Mouse (Mus musculus) MEL (cell line): ENCODE results near the gene Cyp4b1. TPM values are rescaled to one million over a fixed set of nuclear protein-coding genes. Genes with fewer than 3 reads are reported as not detected.

Source experiments
- DNase-seq: peaks from one replicate; pipeline ENCODE4 v3.0.0; 2011; ENCODE audit warnings: low read depth, low spot score
- H3K27ac ChIP-seq: 2 replicates; pipeline ENCODE4 v1.5.1; 2012; ENCODE audit warnings: low read depth, mild to moderate bottlenecking, control low read depth, low read length, moderate library complexity; ENCODE audit not compliant: control insufficient read depth
- H3K27me3 ChIP-seq, 2 experiments: fragments of 150-350 bp in 1 of 2; sonication (generic) in 1 of 2; 2 replicates each; pipeline ENCODE4 v1.6.1; 2012; ENCODE audit warnings: low read length in 2 of 2, mild to moderate bottlenecking in 2 of 2, improper control_type of control experiment in 1 of 2, moderate library complexity in 1 of 2; ENCODE audit not compliant: insufficient read depth in 2 of 2, control insufficient read depth in 1 of 2
- H3K36me3 ChIP-seq, 2 experiments: 2 replicates each; pipeline ENCODE4 v1.6.1; 2012 to 2014; ENCODE audit warnings: low read length in 2 of 2, improper control_type of control experiment in 1 of 2, inconsistent platforms in 1 of 2, mild to moderate bottlenecking in 1 of 2; ENCODE audit not compliant: insufficient read depth in 2 of 2, control insufficient read depth in 1 of 2
- H3K4me1 ChIP-seq, 2 experiments: fragments of 150-350 bp in 1 of 2; sonication (generic) in 1 of 2; 2 replicates each; pipeline ENCODE4 v1.6.1; 2012; ENCODE audit warnings: low read length in 2 of 2, improper control_type of control experiment in 1 of 2, mild to moderate bottlenecking in 1 of 2; ENCODE audit not compliant: insufficient read depth in 2 of 2, control insufficient read depth in 1 of 2
- H3K4me3 ChIP-seq, 2 experiments: fragments of 150-350 bp in 1 of 2; sonication (generic) in 1 of 2; 2 replicates each; pipeline ENCODE4 v1.5.1; 2012; ENCODE audit warnings: low read depth in 2 of 2, low read length in 2 of 2, mild to moderate bottlenecking in 2 of 2, moderate library complexity in 2 of 2, control low read depth in 1 of 2, improper control_type of control experiment in 1 of 2; ENCODE audit not compliant: control insufficient read depth in 1 of 2, insufficient read depth in 1 of 2
- H3K79me2 ChIP-seq: 2 replicates; pipeline ENCODE4 v1.6.1; 2012; ENCODE audit warnings: mild to moderate bottlenecking, low read length, moderate library complexity; ENCODE audit not compliant: control insufficient read depth, poor library complexity, insufficient read depth
- H3K9ac ChIP-seq: 2 replicates; pipeline ENCODE4 v1.6.1; 2012; ENCODE audit warnings: low read depth, mild to moderate bottlenecking, control low read depth, low read length, moderate library complexity; ENCODE audit not compliant: control insufficient read depth, poor library complexity, severe bottlenecking
- H3K9me3 ChIP-seq: fragments of 150-350 bp; sonication (generic); replicated peaks from 2 replicates; pipeline ENCODE4 v1.6.1; 2012; ENCODE audit warnings: mild to moderate bottlenecking, low read length, improper control_type of control experiment, moderate library complexity; ENCODE audit not compliant: insufficient read depth
- BHLHE40 ChIP-seq: IDR thresholded peaks from 2 replicates; pipeline ENCODE4 v1.6.1; 2012; ENCODE audit warnings: low read depth, mild to moderate bottlenecking, inconsistent platforms, low read length, improper control_type of control experiment, borderline replicate concordance
- HCFC1 ChIP-seq: IDR thresholded peaks from 2 replicates; pipeline ENCODE4 v1.6.1; 2012; ENCODE audit warnings: low read depth, mild to moderate bottlenecking, inconsistent platforms, low read length, improper control_type of control experiment, moderate library complexity
- KAT2A ChIP-seq: conservative IDR thresholded peaks from 2 replicates; pipeline ENCODE4 v1.6.1; 2012; ENCODE audit warnings: low read depth, low read length, improper control_type of control experiment, inconsistent platforms
- MAX ChIP-seq: IDR thresholded peaks from 2 replicates; pipeline ENCODE4 v1.6.1; 2011; ENCODE audit warnings: low read length, improper control_type of control experiment
- MXI1 ChIP-seq: IDR thresholded peaks from 2 replicates; pipeline ENCODE4 v1.6.1; 2011; ENCODE audit warnings: mild to moderate bottlenecking, low read depth, low read length, improper control_type of control experiment
- MYB ChIP-seq: IDR thresholded peaks from 2 replicates; pipeline ENCODE4 v1.6.1; 2011; ENCODE audit warnings: mild to moderate bottlenecking, low read depth, low read length, improper control_type of control experiment
- POLR2A ChIP-seq, 2 experiments: IDR thresholded peaks; 2 replicates each; pipeline ENCODE4 v1.6.1; 2011 to 2012; ENCODE audit warnings: low read length in 2 of 2, mild to moderate bottlenecking in 2 of 2, control low read depth in 1 of 2, improper control_type of control experiment in 1 of 2, low read depth in 1 of 2, moderate library complexity in 1 of 2; ENCODE audit not compliant: control insufficient read depth in 1 of 2, insufficient read depth in 1 of 2, poor library complexity in 1 of 2
- RCOR1 ChIP-seq: IDR thresholded peaks from 2 replicates; pipeline ENCODE4 v1.6.1; 2012; ENCODE audit warnings: low read depth, mild to moderate bottlenecking, inconsistent platforms, low read length, improper control_type of control experiment
- SMC3 ChIP-seq: IDR thresholded peaks from 2 replicates; pipeline ENCODE4 v1.6.1; 2011; ENCODE audit warnings: low read depth, low read length, improper control_type of control experiment
- TAL1 ChIP-seq: IDR thresholded peaks from 2 replicates; pipeline ENCODE4 v1.6.1; 2012; ENCODE audit warnings: mild to moderate bottlenecking, inconsistent platforms, low read length, moderate library complexity, mixed read lengths
- USF2 ChIP-seq, 2 experiments: IDR thresholded peaks; 2 replicates each; pipeline ENCODE4 v1.6.1; 2011 to 2012; ENCODE audit warnings: improper control_type of control experiment in 2 of 2, low read length in 2 of 2, borderline replicate concordance in 1 of 2, inconsistent platforms in 1 of 2, low read depth in 1 of 2, mild to moderate bottlenecking in 1 of 2; ENCODE audit not compliant: insufficient read depth in 1 of 2
- ZC3H11A ChIP-seq: IDR thresholded peaks from 2 replicates; pipeline ENCODE4 v1.6.1; 2012; ENCODE audit warnings: low read depth, mild to moderate bottlenecking, inconsistent platforms, low read length, improper control_type of control experiment
- ZMIZ1 ChIP-seq: IDR thresholded peaks from 2 replicates; pipeline ENCODE4 v1.6.1; 2012; ENCODE audit warnings: low read depth, mild to moderate bottlenecking, inconsistent platforms, low read length, improper control_type of control experiment, moderate library complexity
- polyA plus RNA-seq, 2 experiments: library from polyadenylated mRNA; stranded (reverse) in 1 of 2; unstranded in 1 of 2; fragments of >175 nt in 1 of 2; fragments of >200 nt in 1 of 2; gene quantifications; 2 replicates each; pipeline versions ENCODE4 v1.2.1 to v1.2.4; 2012; ENCODE audit warnings: low replicate concordance in 2 of 2, low read depth in 1 of 2; ENCODE audit not compliant: insufficient read length in 2 of 2, insufficient read depth in 1 of 2, missing spikeins in 1 of 2
- total RNA-seq: library from RNA; depleted of rRNA; stranded (reverse); fragments of 300-350 nt; gene quantifications from 2 replicates; pipeline ENCODE4 v1.2.3, GENCODE M21; 2012; rRNA removed

Gene Cyp4b1
- total and polyA plus RNA-seq, 3 experiments, result 1.1 to 2.1 TPM; not detected in 1

DNA sequence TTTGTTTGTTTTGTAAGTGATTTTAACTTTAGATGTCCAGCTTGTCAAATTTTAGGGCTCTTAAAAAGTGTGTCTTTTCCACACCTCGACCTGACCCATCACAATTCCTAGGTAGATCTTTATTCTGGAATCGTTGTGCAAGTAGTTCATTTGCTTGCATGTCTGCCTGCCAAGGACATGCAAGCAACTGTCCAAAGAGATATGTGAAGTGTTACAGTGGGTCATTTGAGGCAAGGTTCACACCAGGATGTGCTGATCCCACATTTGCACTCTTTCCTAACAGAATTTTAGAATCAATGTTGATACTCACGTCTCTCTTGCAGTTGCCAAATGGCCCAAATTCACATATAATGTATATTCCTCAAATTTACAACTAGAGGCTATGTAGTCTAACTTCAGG, 72.3 kb downstream of the Cyp4b1 start:
- no peak for DNase-seq

More for the DNA sequence above, 72.3 kb downstream of the Cyp4b1 start:
- Histone ChIP-seq H3K9ac (no peak overlapping the region), H3K4me3 (no peak overlapping the region), H3K9me3 (no peaks in the 10 kb centered on the region), H3K27ac (no peak overlapping the region), H3K4me1 (no peaks in the 10 kb centered on the region), H3K36me3 (no peaks in the 10 kb centered on the region), H3K27me3 (no peaks in the 10 kb centered on the region), H3K79me2 (no peaks in the 10 kb centered on the region)
- no peak for TF ChIP-seq RCOR1
- TF ChIP-seq USF2 (IDR thresholded peaks at IDR 0.05; ENCODE audit: borderline replicate concordance in 1 of 2, insufficient read depth in 1 of 2, low read depth in 1 of 2, low read length in 2 of 2), result no peak
- TF ChIP-seq TAL1, result no peak
- TF ChIP-seq POLR2A (IDR thresholded peaks at IDR 0.05; ENCODE audit: control insufficient read depth in 1 of 2, insufficient read depth in 1 of 2, low read depth in 1 of 2, low read length in 2 of 2, poor library complexity in 1 of 2), result no peak
- TF ChIP-seq MXI1, result no peak
- no peak for TF ChIP-seq KAT2A
- no peak for TF ChIP-seq HCFC1
- TF ChIP-seq ZC3H11A, result no peak
- no peak for TF ChIP-seq SMC3
- no peak for TF ChIP-seq ZMIZ1
- no peak for TF ChIP-seq MYB
- TF ChIP-seq MAX, result no peak
- no peak for TF ChIP-seq BHLHE40

Other genes with a start within 250 kb of the Cyp4b1 start
- gene Cyp4a12b, start 236.1 kb downstream of the Cyp4b1 start, total RNA-seq, result not detected in 2 replicates
- gene Cyp4a12b, start 236.1 kb downstream of the Cyp4b1 start, polyA plus RNA-seq, result not detected
- gene Cyp4a30b, start 195.1 kb downstream of the Cyp4b1 start, total RNA-seq, result not detected in 2 replicates
- gene Cyp4a30b, start 195.1 kb downstream of the Cyp4b1 start, polyA plus RNA-seq, result not detected
- not detected in 2 replicates for gene Cyp4a14, start 151.6 kb downstream of the Cyp4b1 start, total RNA-seq
- not detected for gene Cyp4a14, start 151.6 kb downstream of the Cyp4b1 start, polyA plus RNA-seq
- not detected in 2 replicates for gene Cyp4a10, start 129.5 kb downstream of the Cyp4b1 start, total RNA-seq
- not detected for gene Cyp4a10, start 129.5 kb downstream of the Cyp4b1 start, polyA plus RNA-seq
- gene Cyp4a31, start 84.1 kb downstream of the Cyp4b1 start, total RNA-seq, result not detected in 2 replicates
- not detected for gene Cyp4a31, start 84.1 kb downstream of the Cyp4b1 start, polyA plus RNA-seq
- not detected in 2 replicates for gene Cyp4a32, start 46.8 kb downstream of the Cyp4b1 start, total RNA-seq
- gene Cyp4a32, start 46.8 kb downstream of the Cyp4b1 start, polyA plus RNA-seq, result not detected
- 10.4 and 11.7 TPM in 2 replicates for gene Efcab14, start 90.0 kb upstream of the Cyp4b1 start, total RNA-seq
- 10 to 100 TPM in 1 of 2 experiments, not detected in 1; 17.1 TPM for gene Efcab14, start 90.0 kb upstream of the Cyp4b1 start, polyA plus RNA-seq
- not detected in 2 replicates for gene Tex38, start 133.3 kb upstream of the Cyp4b1 start, total RNA-seq
- gene Tex38, start 133.3 kb upstream of the Cyp4b1 start, polyA plus RNA-seq, result under 1 TPM in 1 of 2 experiments, not detected in 1; 0.15 TPM
- gene Atpaf1, start 137.1 kb upstream of the Cyp4b1 start, total RNA-seq, result 18.9 and 24.5 TPM in 2 replicates
- 10 to 100 TPM in 1 of 2 experiments, not detected in 1; 23.4 TPM for gene Atpaf1, start 137.1 kb upstream of the Cyp4b1 start, polyA plus RNA-seq
- gene Mob3c, start 180.4 kb upstream of the Cyp4b1 start, total RNA-seq, result 11.2 and 17.7 TPM in 2 replicates
- gene Mob3c, start 180.4 kb upstream of the Cyp4b1 start, polyA plus RNA-seq, result 1 to 10 TPM in 1 of 2 experiments, not detected in 1; 9.5 TPM
- gene Mknk1, start 191.5 kb upstream of the Cyp4b1 start, total RNA-seq, result 24.0 and 25.8 TPM in 2 replicates
- gene Mknk1, start 191.5 kb upstream of the Cyp4b1 start, polyA plus RNA-seq, result 10 to 100 TPM in 1 of 2 experiments, not detected in 1; 38.5 TPM
- gene Kncn, start 236.7 kb upstream of the Cyp4b1 start, total RNA-seq, result not detected in 2 replicates
- gene Kncn, start 236.7 kb upstream of the Cyp4b1 start, polyA plus RNA-seq, result not detected
- gene 6430628N08Rik, start 242.9 kb upstream of the Cyp4b1 start, total RNA-seq, result not detected in 2 replicates
- gene 6430628N08Rik, start 242.9 kb upstream of the Cyp4b1 start, polyA plus RNA-seq, result not detected